Mouse (Mus musculus) heart, embryonic 15.5 days (tissue): ENCODE measurements around the gene Pkhd1. TPM values are rescaled to one million over a fixed set of nuclear protein-coding genes. Genes with fewer than 3 reads are reported as not detected.
"Not testable (repeated sequence)": the region's sequence is repeated elsewhere in the genome, so short reads cannot be mapped to it uniquely, and the experiment has no call there.

Experiments used
- ATAC-seq: fragments of 200-750 bp; cut with Nextera tagmentation; replicated peaks from 2 replicates; pipeline ENCODE4 v1.8.0; 2017; ENCODE audit warnings: low read depth, moderate TSS enrichment; ENCODE audit not compliant: insufficient number of reproducible peaks, insufficient read depth, low FRiP score
- H3K27ac ChIP-seq: fragments of 300-500 bp; sonication (generic); 2 replicates; pipeline ENCODE4 v1.5.1; 2015; ENCODE audit warnings: mild to moderate bottlenecking, inconsistent platforms
- H3K27me3 ChIP-seq: fragments of 300-500 bp; sonication (generic); 2 replicates; pipeline ENCODE4 v1.6.1; 2015; ENCODE audit warnings: inconsistent platforms
- H3K36me3 ChIP-seq: fragments of 300-500 bp; sonication (generic); 2 replicates; pipeline ENCODE4 v1.6.1; 2015; ENCODE audit warnings: mild to moderate bottlenecking, inconsistent platforms
- H3K4me1 ChIP-seq: fragments of 300-500 bp; sonication (generic); replicated peaks from 2 replicates; pipeline ENCODE4 v1.6.1; 2015; ENCODE audit warnings: inconsistent platforms
- H3K4me2 ChIP-seq: fragments of 300-500 bp; sonication (generic); 2 replicates; pipeline ENCODE4 v1.6.1; 2015; ENCODE audit warnings: inconsistent platforms, mild to moderate bottlenecking, moderate library complexity
- H3K4me3 ChIP-seq: fragments of 300-500 bp; sonication (generic); 2 replicates; pipeline ENCODE4 v1.5.1; 2015; ENCODE audit warnings: mild to moderate bottlenecking, inconsistent platforms
- H3K9ac ChIP-seq: fragments of 300-500 bp; sonication (generic); 2 replicates; pipeline ENCODE4 v1.6.1; 2015; ENCODE audit warnings: mild to moderate bottlenecking, inconsistent platforms
- H3K9me3 ChIP-seq: fragments of 300-500 bp; sonication (generic); replicated peaks from 2 replicates; pipeline ENCODE4 v1.6.1; 2016; ENCODE audit warnings: inconsistent platforms
- WGBS: fragments of 180-500 bp; shearing (Covaris S2); methylation state at CpG from one replicate; pipeline ENCODE4 v1.1.7; 2015; ENCODE audit warnings: mixed read lengths; 5-methylcytosine and 5-hydroxymethylcytosine counted together
- polyA plus RNA-seq: library from polyadenylated mRNA; unstranded; fragments of >200 nt; fragmentation: Nextera tagmentation; extraction: Ambion mirVana; gene quantifications from 2 replicates; pipeline ENCODE4 v1.2.1, GENCODE M21; 2015

Pkhd1 gene
- polyA plus RNA-seq, 1 experiment from 2014 or later: not detected

- no peak overlapping the region for H3K4me3 ChIP-seq
- H3K4me1 ChIP-seq: peaks cover 4% of the 10 kb centered on the region; the same call in 1 of the 2 replicates
- no peak overlapping the region for H3K27ac ChIP-seq
- H3K36me3 ChIP-seq: no peaks in the 10 kb centered on the region
- WGBS: 69% methylated on average over 4 of the region's 4 CpGs
- ATAC-seq: no peak
- H3K9me3 ChIP-seq: no peaks in the 10 kb centered on the region
- no peaks in the 10 kb centered on the region; the same call in 1 of the 2 replicates for H3K27me3 ChIP-seq
- H3K4me2 ChIP-seq: no peak overlapping the region
- H3K9ac ChIP-seq: no peak overlapping the region
Measured at GRCm38 (mm10) chr1:20481843-20482242, 136.0 kb downstream of the Pkhd1 start.

DNA sequence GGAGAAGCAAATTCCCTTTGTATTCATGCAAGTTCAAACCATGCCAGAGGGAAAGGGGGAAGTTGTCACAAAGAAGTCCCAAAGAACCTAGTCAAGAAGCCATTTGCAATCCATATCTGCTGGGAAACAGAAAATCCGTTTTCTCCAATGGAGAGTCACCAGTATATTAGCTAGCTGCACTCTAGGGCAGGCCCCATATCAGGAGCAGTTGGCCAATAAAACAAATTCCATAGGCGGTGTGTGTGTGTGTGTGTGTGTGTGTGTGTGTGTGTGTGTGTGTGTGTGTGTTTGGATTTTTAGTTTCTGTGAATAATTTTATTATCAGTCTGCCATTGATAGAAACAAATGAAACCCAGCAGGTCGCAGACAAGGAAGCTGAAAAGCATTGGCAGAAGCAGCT lies 139.2 kb downstream of the Pkhd1 start:
- H3K9ac ChIP-seq: no peak overlapping the region
- H3K4me3 ChIP-seq: no peak overlapping the region
- no peak for ATAC-seq
- no peak overlapping the region for H3K27ac ChIP-seq
- H3K27me3 ChIP-seq: no peaks in the 10 kb centered on the region; the same call in 1 of the 2 replicates
- H3K4me1 ChIP-seq: peaks cover 4% of the 10 kb centered on the region; the same call in 1 of the 2 replicates
- no peaks in the 10 kb centered on the region for H3K36me3 ChIP-seq
- no peaks in the 10 kb centered on the region for H3K9me3 ChIP-seq
- H3K4me2 ChIP-seq: no peak overlapping the region
- 72% methylated on average over 3 of the region's 3 CpGs for WGBS

- 35% methylated on average over 6 of the region's 6 CpGs for WGBS
- peak overlapping the region; percentile 41 for H3K4me3 ChIP-seq
- peaks cover 4% of the 10 kb centered on the region; the same call in 1 of the 2 replicates for H3K4me1 ChIP-seq
- H3K4me2 ChIP-seq: peak overlapping the region; percentile 73
- no peak overlapping the region for H3K9ac ChIP-seq
- no peak overlapping the region for H3K27ac ChIP-seq
- no peaks in the 10 kb centered on the region for H3K9me3 ChIP-seq
- H3K36me3 ChIP-seq: no peaks in the 10 kb centered on the region
- no peak for ATAC-seq
- no peaks in the 10 kb centered on the region; the same call in 1 of the 2 replicates for H3K27me3 ChIP-seq
Measured at GRCm38 (mm10) chr1:20478266-20478659, 139.6 kb downstream of the Pkhd1 start.

- H3K27ac ChIP-seq: no peak overlapping the region
- H3K36me3 ChIP-seq: no peaks in the 10 kb centered on the region
- H3K9ac ChIP-seq: no peak overlapping the region
- WGBS: 6% methylated on average over 25 of the region's 25 CpGs
- peaks cover 4% of the 10 kb centered on the region; the same call in 1 of the 2 replicates for H3K4me1 ChIP-seq
- H3K27me3 ChIP-seq: no peaks in the 10 kb centered on the region; the same call in 1 of the 2 replicates
- peak overlapping the region; percentile 41 for H3K4me3 ChIP-seq
- H3K9me3 ChIP-seq: no peaks in the 10 kb centered on the region
- peak overlapping the region; percentile 73 for H3K4me2 ChIP-seq
- no peak for ATAC-seq
Measured at GRCm38 (mm10) chr1:20477561-20478265, 140.2 kb downstream of the Pkhd1 start.

DNA sequence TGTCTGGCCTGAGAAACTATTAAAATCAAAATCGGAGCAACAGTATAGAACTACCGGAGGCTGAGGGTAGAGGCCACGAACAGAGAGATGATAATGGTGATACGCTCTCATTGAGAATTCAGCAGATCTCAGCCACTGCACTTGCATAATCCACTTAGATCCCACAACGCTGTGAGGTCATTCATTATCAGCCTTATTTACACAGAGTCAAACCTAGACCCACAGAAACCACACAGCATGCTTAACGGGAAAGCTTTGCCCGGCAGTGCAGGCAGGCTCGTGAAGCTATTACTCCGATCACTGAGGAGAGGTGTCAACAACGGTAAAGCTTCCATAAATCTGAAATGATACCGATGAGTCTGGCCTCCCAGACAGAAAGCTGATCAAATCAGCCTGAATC lies 147.1 kb downstream of the Pkhd1 start:
- Histone ChIP-seq H3K9ac (no peak overlapping the region), H3K4me1 (no peaks in the 10 kb centered on the region), H3K9me3 (no peaks in the 10 kb centered on the region), H3K4me2 (no peak overlapping the region), H3K27ac (no peak overlapping the region), H3K27me3 (no peaks in the 10 kb centered on the region), H3K4me3 (no peak overlapping the region), H3K36me3 (no peaks in the 10 kb centered on the region)
- WGBS: 73% methylated on average over 11 of the region's 11 CpGs
- no peak for ATAC-seq

- no peak overlapping the region for H3K4me2 ChIP-seq
- no peaks in the 10 kb centered on the region for H3K4me1 ChIP-seq
- no peaks in the 10 kb centered on the region for H3K36me3 ChIP-seq
- H3K4me3 ChIP-seq: no peak overlapping the region
- no peak overlapping the region for H3K9ac ChIP-seq
- WGBS: 77% methylated on average over 6 of the region's 6 CpGs
- ATAC-seq: no peak; the same call in 1 of the 2 replicates
- no peaks in the 10 kb centered on the region for H3K9me3 ChIP-seq
- H3K27ac ChIP-seq: no peak overlapping the region
- no peaks in the 10 kb centered on the region for H3K27me3 ChIP-seq
Measured at GRCm38 (mm10) chr1:20470317-20470716, 147.5 kb downstream of the Pkhd1 start.

GRCm38 (mm10) chr1:20466481-20466880 lies 151.4 kb downstream of the Pkhd1 start:
- no peak overlapping the region for H3K4me2 ChIP-seq
- no peaks in the 10 kb centered on the region for H3K9me3 ChIP-seq
- no peak overlapping the region for H3K27ac ChIP-seq
- H3K4me3 ChIP-seq: no peak overlapping the region
- H3K27me3 ChIP-seq: no peaks in the 10 kb centered on the region
- no peak overlapping the region for H3K9ac ChIP-seq
- H3K4me1 ChIP-seq: no peaks in the 10 kb centered on the region
- no peak for ATAC-seq
- WGBS: 54% methylated on average over 4 of the region's 4 CpGs
- H3K36me3 ChIP-seq: no peaks in the 10 kb centered on the region

GRCm38 (mm10) chr1:20454621-20455020 lies 163.2 kb downstream of the Pkhd1 start:
- H3K27me3 ChIP-seq: no peaks in the 10 kb centered on the region
- no peak overlapping the region for H3K27ac ChIP-seq
- ATAC-seq: no peak
- H3K9me3 ChIP-seq: no peaks in the 10 kb centered on the region
- H3K4me2 ChIP-seq: no peak overlapping the region
- no peak overlapping the region for H3K4me3 ChIP-seq
- H3K36me3 ChIP-seq: no peaks in the 10 kb centered on the region
- H3K4me1 ChIP-seq: no peaks in the 10 kb centered on the region
- no peak overlapping the region for H3K9ac ChIP-seq
- 58% methylated on average over 1 of the region's 1 CpGs for WGBS

DNA sequence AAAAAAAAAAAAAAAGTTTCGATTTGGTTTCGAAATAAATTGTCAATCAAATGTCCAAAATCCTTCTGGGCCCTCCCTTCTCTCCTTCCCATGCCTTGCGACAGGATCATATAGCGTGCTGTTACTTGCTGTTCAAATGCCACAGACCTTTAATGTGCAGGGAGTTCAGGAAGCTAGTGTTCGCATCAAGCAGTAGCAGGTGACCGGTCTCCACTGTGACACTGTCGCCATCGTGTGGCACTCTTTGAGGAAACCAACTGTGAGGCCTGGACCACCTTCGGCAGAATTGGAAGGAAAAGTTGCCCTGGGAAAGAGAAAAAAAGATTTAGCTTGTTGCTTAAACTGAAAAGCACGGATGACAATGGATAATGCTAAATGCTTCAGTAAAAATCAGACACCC lies 167.8 kb downstream of the Pkhd1 start:
- WGBS: 27% methylated on average over 10 of the region's 10 CpGs
- H3K9ac ChIP-seq: no peak overlapping the region
- no peaks in the 10 kb centered on the region for H3K27me3 ChIP-seq
- H3K4me3 ChIP-seq: no peak overlapping the region
- no peak for ATAC-seq
- no peaks in the 10 kb centered on the region for H3K4me1 ChIP-seq
- H3K36me3 ChIP-seq: no peaks in the 10 kb centered on the region
- no peak overlapping the region for H3K27ac ChIP-seq
- no peaks in the 10 kb centered on the region for H3K9me3 ChIP-seq
- H3K4me2 ChIP-seq: no peak overlapping the region

- H3K36me3 ChIP-seq, H3K27me3 ChIP-seq, H3K4me1 ChIP-seq, H3K9me3 ChIP-seq, ATAC-seq, H3K4me3 ChIP-seq, H3K27ac ChIP-seq, H3K4me2 ChIP-seq, H3K9ac ChIP-seq: not testable (repeated sequence)
- WGBS: 77% methylated on average over 16 of the region's 16 CpGs
Measured at GRCm38 (mm10) chr1:20432026-20432425, 185.8 kb downstream of the Pkhd1 start.

DNA sequence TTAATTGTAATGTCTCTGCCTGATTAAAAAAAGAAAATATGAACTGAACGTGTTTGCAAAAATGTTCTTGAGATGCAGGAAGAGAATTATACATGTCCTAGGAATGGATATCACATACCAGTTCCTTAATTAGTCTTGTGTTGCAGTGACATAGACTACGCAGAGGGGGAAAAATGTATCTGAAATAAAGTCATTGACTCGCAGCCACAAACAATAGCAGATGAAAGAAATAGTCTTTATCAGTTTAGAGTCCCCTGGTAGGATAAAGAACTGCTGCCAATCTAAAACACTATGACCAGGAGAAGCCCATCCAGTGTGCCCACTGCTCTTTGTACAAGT lies 188.8 kb downstream of the Pkhd1 start:
- 78% methylated on average over 3 of the region's 3 CpGs for WGBS
- no peak for ATAC-seq
- Histone ChIP-seq H3K27me3 (no peaks in the 10 kb centered on the region), H3K4me2 (no peak overlapping the region), H3K4me1 (no peaks in the 10 kb centered on the region), H3K36me3 (no peaks in the 10 kb centered on the region), H3K4me3 (no peak overlapping the region), H3K27ac (no peak overlapping the region), H3K9me3 (no peaks in the 10 kb centered on the region), H3K9ac (no peak overlapping the region)

- ATAC-seq: no peak
- 79% methylated on average over 12 of the region's 12 CpGs for WGBS
- H3K4me2 ChIP-seq: no peak overlapping the region
- H3K4me1 ChIP-seq: no peaks in the 10 kb centered on the region
- no peaks in the 10 kb centered on the region for H3K9me3 ChIP-seq
- no peaks in the 10 kb centered on the region for H3K27me3 ChIP-seq
- H3K27ac ChIP-seq: no peak overlapping the region
- no peak overlapping the region for H3K9ac ChIP-seq
- H3K4me3 ChIP-seq: no peak overlapping the region
- H3K36me3 ChIP-seq: no peaks in the 10 kb centered on the region
Measured at GRCm38 (mm10) chr1:20428370-20429055, 189.4 kb downstream of the Pkhd1 start.
